Mouse (Mus musculus) skeletal muscle tissue, adult 2 months (tissue): ENCODE results near the gene Frmpd1.

Source experiments
- DNase-seq: peaks from one replicate; pipeline ENCODE4 v3.0.0-alpha.2; 2012; ENCODE audit warnings: low read depth, low spot score

Frmpd1 gene

DNA sequence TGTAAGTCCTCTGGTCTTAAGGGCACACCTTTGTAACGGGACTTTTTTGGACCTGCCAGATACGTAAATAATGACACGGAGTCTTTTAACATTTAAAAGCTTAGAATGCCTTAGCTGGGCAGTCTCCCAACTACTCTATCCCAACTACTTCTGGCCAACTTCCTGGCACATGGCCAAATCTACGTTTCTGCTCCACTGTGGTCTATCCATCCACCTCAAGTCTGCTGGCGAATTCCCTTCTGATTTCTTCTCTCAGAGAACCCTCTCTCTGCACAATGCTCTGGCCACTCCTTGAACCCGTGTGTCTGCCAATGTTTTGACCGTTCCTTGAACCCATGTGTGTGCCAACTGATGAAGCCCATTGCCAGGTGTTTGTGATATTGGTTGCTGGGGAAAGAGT lies 146.5 kb downstream of the Frmpd1 start:
- no peak for DNase-seq

DNA sequence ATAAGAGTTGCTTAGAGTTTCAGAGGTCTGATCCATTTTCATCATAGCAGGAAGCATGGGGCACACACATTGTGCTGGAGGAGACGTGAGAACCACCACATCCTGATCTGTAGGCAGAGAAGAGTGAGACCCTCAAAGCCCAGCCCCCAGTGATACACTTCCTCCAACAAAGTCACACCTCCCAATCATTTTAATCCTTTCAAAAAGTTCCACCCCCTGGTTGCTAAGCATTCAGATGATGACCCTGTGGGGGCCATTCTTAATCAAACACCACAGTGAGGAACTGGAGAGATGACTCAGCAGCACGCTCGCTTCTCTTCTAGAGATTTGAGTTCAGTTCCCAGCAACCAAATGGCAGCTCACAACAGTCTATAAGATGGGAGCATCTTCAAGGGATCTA lies 147.8 kb downstream of the Frmpd1 start:
- no peak for DNase-seq
